Mouse (Mus musculus): ENCODE data around the gene Gm4846.

- TF ChIP-seq CTCF (IDR thresholded peaks at IDR 0.05; ENCODE audit: extremely low read depth, insufficient read depth, low read length) (no peak), POLR2A (IDR thresholded peaks at IDR 0.05; ENCODE audit: extremely low read depth, insufficient read depth, low read length) (no peak)
Observed at GRCm38 (mm10) chr1:166479503-166479902, 17.9 kb downstream of the Gm4846 start.
